Mouse (Mus musculus): ENCODE data around the gene Gde1. TPM values are rescaled to one million over a fixed set of nuclear protein-coding genes. Genes with fewer than 3 reads are reported as not detected.
A peak's percentile ranks its signal among the peaks of the same experiment; 100 is the strongest.

Gde1 gene
- polyA plus RNA-seq, 1 experiment from 2014 or later: 64.2 TPM

GRCm38 (mm10) chr7:118698882-118699281 lies 6.7 kb downstream of the Gde1 start:
- Histone ChIP-seq H3K4me3 (ENCODE audit: low read depth, low read length) (no peak overlapping the region), H3K27ac (ENCODE audit: low read depth, low read length) (no peak overlapping the region; the same call in 1 of the 2 replicates), H3K36me3 (ENCODE audit: control insufficient read depth, insufficient read depth, low read length) (peaks cover 16% of the 10 kb centered on the region), H3K9ac (ENCODE audit: low read depth, low read length) (no peak overlapping the region), H3K27me3 (replicated peaks; ENCODE audit: control insufficient read depth, insufficient read depth, low read length) (no peaks in the 10 kb centered on the region), H3K4me1 (replicated peaks; ENCODE audit: control insufficient read depth, insufficient read depth, low read length) (peaks cover 3% of the 10 kb centered on the region; the same call in 1 of the 2 replicates), H3K9me3 (ENCODE audit: control insufficient read depth, low read length) (no peaks in the 10 kb centered on the region), H3K4me2 (0 out of 2 replicates have a peak overlapping the region, but pooled peaks have one; percentile 25)
- no peak; the same call in 1 of the 2 replicates for ATAC-seq (replicated peaks; ENCODE audit: low FRiP score)
- 83% methylated on average over 9 of the region's 9 CpGs for WGBS
- DNase-seq (ENCODE audit: low spot score): no peak

DNA sequence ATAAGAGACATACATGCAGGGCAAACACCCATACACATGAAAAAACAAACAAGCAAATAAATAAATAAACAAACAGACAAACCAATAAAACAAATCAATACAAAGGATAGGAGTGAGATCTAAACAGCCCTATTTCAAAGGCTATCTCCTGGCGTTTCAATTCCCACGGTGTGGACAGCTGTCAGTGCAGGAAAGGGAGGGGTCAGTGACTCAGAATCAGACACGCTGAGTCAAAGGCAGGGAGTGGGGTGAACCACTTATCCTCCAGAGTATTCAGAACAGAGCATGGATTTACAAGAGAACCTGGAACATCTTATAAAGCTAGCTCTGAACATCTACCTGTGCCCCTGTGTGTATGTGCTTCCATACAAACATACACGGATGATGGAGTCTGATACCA lies 8.4 kb downstream of the Gde1 start:
- no peak for DNase-seq (ENCODE audit: low spot score)
- ATAC-seq (replicated peaks; ENCODE audit: low FRiP score): no peak
- Histone ChIP-seq H3K27me3 (replicated peaks; ENCODE audit: control insufficient read depth, insufficient read depth, low read length) (no peaks in the 10 kb centered on the region), H3K4me2 (no peak overlapping the region), H3K4me3 (ENCODE audit: low read depth, low read length) (no peak overlapping the region), H3K36me3 (ENCODE audit: control insufficient read depth, insufficient read depth, low read length) (peaks cover 17% of the 10 kb centered on the region), H3K4me1 (replicated peaks; ENCODE audit: control insufficient read depth, insufficient read depth, low read length) (no peaks in the 10 kb centered on the region), H3K9ac (ENCODE audit: low read depth, low read length) (no peak overlapping the region), H3K27ac (ENCODE audit: low read depth, low read length) (no peak overlapping the region), H3K9me3 (ENCODE audit: control insufficient read depth, low read length) (no peaks in the 10 kb centered on the region)
- WGBS: 73% methylated on average over 4 of the region's 4 CpGs

GRCm38 (mm10) chr7:118696146-118696545 lies 9.4 kb downstream of the Gde1 start:
- no peak overlapping the region for H3K27ac ChIP-seq (ENCODE audit: low read depth, low read length)
- no peak overlapping the region for H3K9ac ChIP-seq (ENCODE audit: low read depth, low read length)
- H3K4me3 ChIP-seq (ENCODE audit: low read depth, low read length): no peak overlapping the region
- no peaks in the 10 kb centered on the region for H3K9me3 ChIP-seq (ENCODE audit: control insufficient read depth, low read length)
- WGBS: 98% methylated on average over 6 of the region's 6 CpGs
- no peak for DNase-seq (ENCODE audit: low spot score)
- H3K36me3 ChIP-seq (ENCODE audit: control insufficient read depth, insufficient read depth, low read length): peaks cover 22% of the 10 kb centered on the region
- no peaks in the 10 kb centered on the region for H3K27me3 ChIP-seq (replicated peaks; ENCODE audit: control insufficient read depth, insufficient read depth, low read length)
- no peak for ATAC-seq (replicated peaks; ENCODE audit: low FRiP score)
- no peak overlapping the region for H3K4me2 ChIP-seq
- H3K4me1 ChIP-seq (replicated peaks; ENCODE audit: control insufficient read depth, insufficient read depth, low read length): no peaks in the 10 kb centered on the region

GRCm38 (mm10) chr7:118691287-118691686 lies 14.3 kb downstream of the Gde1 start:
- 90% methylated on average over 2 of the region's 2 CpGs for WGBS
- Histone ChIP-seq H3K9me3 (ENCODE audit: control insufficient read depth, low read length) (no peaks in the 10 kb centered on the region), H3K4me3 (ENCODE audit: low read depth, low read length) (no peak overlapping the region), H3K4me1 (replicated peaks; ENCODE audit: control insufficient read depth, insufficient read depth, low read length) (no peaks in the 10 kb centered on the region), H3K9ac (ENCODE audit: low read depth, low read length) (no peak overlapping the region), H3K27me3 (replicated peaks; ENCODE audit: control insufficient read depth, insufficient read depth, low read length) (no peaks in the 10 kb centered on the region), H3K4me2 (no peak overlapping the region), H3K36me3 (ENCODE audit: control insufficient read depth, insufficient read depth, low read length) (peaks cover 31% of the 10 kb centered on the region), H3K27ac (ENCODE audit: low read depth, low read length) (no peak overlapping the region)
- no peak for ATAC-seq (replicated peaks; ENCODE audit: low FRiP score)
- no peak for DNase-seq (ENCODE audit: low spot score)

DNA sequence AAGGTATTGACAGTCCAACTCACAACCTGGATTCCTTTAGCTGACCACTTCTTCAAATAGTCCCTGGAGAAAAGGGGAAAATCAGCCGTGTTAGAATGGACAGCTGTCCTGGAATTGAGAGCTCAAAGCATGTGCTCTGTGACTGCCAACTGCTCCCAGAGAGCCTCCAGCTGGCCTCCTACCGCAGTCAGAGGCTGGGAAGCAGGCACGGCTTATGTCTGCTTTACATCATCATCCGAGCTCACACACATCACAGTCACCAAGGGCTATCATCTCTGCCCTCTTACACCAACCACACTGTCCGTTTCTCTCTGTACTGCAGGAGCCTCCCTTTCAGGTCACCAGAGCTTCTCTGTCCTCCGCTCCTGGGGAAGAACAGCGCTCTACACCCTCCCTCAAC lies 16.5 kb downstream of the Gde1 start:
- Histone ChIP-seq H3K27me3 (replicated peaks; ENCODE audit: control insufficient read depth, insufficient read depth, low read length) (no peaks in the 10 kb centered on the region), H3K4me2 (no peak overlapping the region), H3K4me3 (ENCODE audit: low read depth, low read length) (no peak overlapping the region), H3K36me3 (ENCODE audit: control insufficient read depth, insufficient read depth, low read length) (peaks cover 24% of the 10 kb centered on the region), H3K27ac (ENCODE audit: low read depth, low read length) (no peak overlapping the region), H3K4me1 (replicated peaks; ENCODE audit: control insufficient read depth, insufficient read depth, low read length) (no peaks in the 10 kb centered on the region), H3K9me3 (ENCODE audit: control insufficient read depth, low read length) (no peaks in the 10 kb centered on the region), H3K9ac (ENCODE audit: low read depth, low read length) (no peak overlapping the region)
- ATAC-seq (replicated peaks; ENCODE audit: low FRiP score) (no peak), DNase-seq (ENCODE audit: low spot score) (no peak)
- 85% methylated on average over 7 of the region's 7 CpGs for WGBS

DNA sequence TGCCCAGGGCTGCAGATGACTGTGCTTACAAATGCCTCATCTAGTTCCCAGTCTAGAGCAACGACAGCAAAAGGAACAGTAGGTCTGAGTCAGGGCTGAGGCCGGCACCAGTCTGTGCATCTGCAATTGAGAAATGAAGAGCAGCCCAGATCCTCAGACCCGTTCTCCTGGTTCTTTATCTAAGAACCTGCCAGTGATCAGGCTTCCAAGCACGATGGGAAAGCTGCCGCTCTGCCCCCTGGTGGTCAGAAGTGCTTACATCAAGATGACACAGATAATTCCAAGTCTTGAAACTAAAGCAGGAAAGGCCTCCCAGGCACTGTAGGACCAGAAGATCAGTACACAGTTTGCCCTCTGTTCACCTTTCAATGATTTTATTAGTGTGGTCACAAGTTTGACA lies 17.4 kb downstream of the Gde1 start:
- 31% methylated on average over 5 of the region's 5 CpGs for WGBS
- Histone ChIP-seq H3K4me3 (ENCODE audit: low read depth, low read length) (no peak overlapping the region), H3K36me3 (ENCODE audit: control insufficient read depth, insufficient read depth, low read length) (peaks cover 20% of the 10 kb centered on the region; the same call in 1 of the 2 replicates), H3K4me2 (no peak overlapping the region), H3K9ac (ENCODE audit: low read depth, low read length) (no peak overlapping the region), H3K9me3 (ENCODE audit: control insufficient read depth, low read length) (no peaks in the 10 kb centered on the region), H3K4me1 (replicated peaks; ENCODE audit: control insufficient read depth, insufficient read depth, low read length) (no peaks in the 10 kb centered on the region), H3K27me3 (replicated peaks; ENCODE audit: control insufficient read depth, insufficient read depth, low read length) (no peaks in the 10 kb centered on the region), H3K27ac (ENCODE audit: low read depth, low read length) (no peak overlapping the region)
- ATAC-seq (replicated peaks; ENCODE audit: low FRiP score): 0 out of 2 replicates have a peak, but pooled peaks have one; percentile 19
- peak; percentile 50 for DNase-seq (ENCODE audit: low spot score)

DNA sequence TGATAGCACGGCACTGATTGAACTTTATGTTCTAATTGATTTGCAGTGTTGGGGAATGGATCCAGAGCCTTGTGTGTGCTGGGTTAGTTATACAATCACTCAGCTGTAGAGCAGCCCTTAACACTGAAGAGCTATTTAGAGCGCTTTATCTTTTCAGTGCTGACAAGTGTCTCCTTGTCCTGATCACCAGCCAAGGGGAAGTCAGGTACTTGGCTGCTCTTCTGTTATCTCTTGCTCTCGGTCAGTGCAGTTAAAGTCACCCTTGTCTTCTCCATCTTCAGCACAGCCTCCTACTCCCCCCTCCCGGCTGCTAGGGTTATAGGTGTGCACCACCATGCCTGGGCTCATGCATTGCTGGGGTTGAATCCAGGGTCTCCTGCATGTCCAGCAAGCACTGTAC lies 28.8 kb downstream of the Gde1 start:
- H3K4me1 ChIP-seq (replicated peaks; ENCODE audit: control insufficient read depth, insufficient read depth, low read length): no peaks in the 10 kb centered on the region
- H3K27ac ChIP-seq (ENCODE audit: low read depth, low read length): no peak overlapping the region
- ATAC-seq (replicated peaks; ENCODE audit: low FRiP score): no peak
- no peaks in the 10 kb centered on the region for H3K9me3 ChIP-seq (ENCODE audit: control insufficient read depth, low read length)
- no peaks in the 10 kb centered on the region for H3K27me3 ChIP-seq (replicated peaks; ENCODE audit: control insufficient read depth, insufficient read depth, low read length)
- DNase-seq (ENCODE audit: low spot score): no peak
- H3K4me2 ChIP-seq: no peak overlapping the region
- WGBS: 62% methylated on average over 4 of the region's 4 CpGs
- no peak overlapping the region; the same call in 1 of the 2 replicates for H3K9ac ChIP-seq (ENCODE audit: low read depth, low read length)
- no peaks in the 10 kb centered on the region for H3K36me3 ChIP-seq (ENCODE audit: control insufficient read depth, insufficient read depth, low read length)
- H3K4me3 ChIP-seq (ENCODE audit: low read depth, low read length): no peak overlapping the region

GRCm38 (mm10) chr7:118670142-118670541 lies 35.4 kb downstream of the Gde1 start:
- WGBS: 61% methylated on average over 4 of the region's 4 CpGs
- ATAC-seq (replicated peaks; ENCODE audit: low FRiP score): peak; percentile 73
- Histone ChIP-seq H3K4me3 (ENCODE audit: low read depth, low read length) (no peak overlapping the region), H3K4me2 (no peak overlapping the region), H3K27ac (ENCODE audit: low read depth, low read length) (no peak overlapping the region), H3K4me1 (replicated peaks; ENCODE audit: control insufficient read depth, insufficient read depth, low read length) (no peaks in the 10 kb centered on the region), H3K36me3 (ENCODE audit: control insufficient read depth, insufficient read depth, low read length) (no peaks in the 10 kb centered on the region), H3K9ac (ENCODE audit: low read depth, low read length) (no peak overlapping the region), H3K27me3 (replicated peaks; ENCODE audit: control insufficient read depth, insufficient read depth, low read length) (no peaks in the 10 kb centered on the region), H3K9me3 (ENCODE audit: control insufficient read depth, low read length) (no peaks in the 10 kb centered on the region)
- DNase-seq (ENCODE audit: low spot score): no peak

- no peak overlapping the region for H3K9ac ChIP-seq (ENCODE audit: low read depth, low read length)
- no peak overlapping the region for H3K27ac ChIP-seq (ENCODE audit: low read depth, low read length)
- H3K36me3 ChIP-seq (ENCODE audit: control insufficient read depth, insufficient read depth, low read length): no peaks in the 10 kb centered on the region
- no peaks in the 10 kb centered on the region for H3K27me3 ChIP-seq (replicated peaks; ENCODE audit: control insufficient read depth, insufficient read depth, low read length)
- 85% methylated on average over 2 of the region's 2 CpGs for whole genome bisulfite sequencing
- no peaks in the 10 kb centered on the region for H3K9me3 ChIP-seq (ENCODE audit: control insufficient read depth, low read length)
- no peak overlapping the region for H3K4me3 ChIP-seq (ENCODE audit: low read depth, low read length)
- ATAC-seq (replicated peaks; ENCODE audit: low FRiP score) (no peak), DNase-seq (ENCODE audit: low spot score) (no peak)
- no peaks in the 10 kb centered on the region for H3K4me1 ChIP-seq (replicated peaks; ENCODE audit: control insufficient read depth, insufficient read depth, low read length)
- no peak overlapping the region for H3K4me2 ChIP-seq
Observed at GRCm38 (mm10) chr7:118667773-118668172, 37.8 kb downstream of the Gde1 start.
